Mouse (Mus musculus): ENCODE data around the gene Wbp2.

Gene Wbp2

GRCm38 (mm10) chr11:116089545-116089944 lies 2.8 kb upstream of the Wbp2 start:
- DNase-seq (ENCODE audit: low read depth): no peak

- DNase-seq (ENCODE audit: low read depth): no peak
These were observed 2.1 kb upstream of the Wbp2 start for GRCm38 (mm10) chr11:116088741-116089394.

GRCm38 (mm10) chr11:116088188-116088587 lies 1.4 kb upstream of the Wbp2 start:
- DNase-seq (ENCODE audit: low read depth): no peak

GRCm38 (mm10) chr11:116087194-116088130 lies 667 bp upstream of the Wbp2 start:
- DNase-seq (ENCODE audit: low read depth): peak; percentile 93

GRCm38 (mm10) chr11:116084166-116084565 lies 2.6 kb downstream of the Wbp2 start:
- DNase-seq (ENCODE audit: low read depth): no peak

GRCm38 (mm10) chr11:116083096-116083672 lies 3.6 kb downstream of the Wbp2 start:
- DNase-seq (ENCODE audit: low read depth): no peak

GRCm38 (mm10) chr11:116081081-116081480 lies 5.7 kb downstream of the Wbp2 start:
- DNase-seq (ENCODE audit: low read depth): peak; percentile 87

GRCm38 (mm10) chr11:116079511-116079910 lies 7.3 kb downstream of the Wbp2 start:
- DNase-seq (ENCODE audit: low read depth): no peak

GRCm38 (mm10) chr11:116078676-116079320 lies 8.0 kb downstream of the Wbp2 start:
- no peak for DNase-seq (ENCODE audit: low read depth)

GRCm38 (mm10) chr11:116078221-116078620 lies 8.6 kb downstream of the Wbp2 start:
- DNase-seq (ENCODE audit: low read depth): peak; percentile 89

- peak; percentile 63 for DNase-seq (ENCODE audit: low read depth)
These were observed 9.2 kb downstream of the Wbp2 start, which contains the start of gene Unc13d for GRCm38 (mm10) chr11:116077446-116078204. TSS of gene Unc13d (minus strand) at chr11:116077961.

GRCm38 (mm10) chr11:116076836-116077235 lies 10.0 kb downstream of the Wbp2 start:
- peak; percentile 65 for DNase-seq (ENCODE audit: low read depth)

GRCm38 (mm10) chr11:116076266-116076540 lies 10.6 kb downstream of the Wbp2 start:
- DNase-seq (ENCODE audit: low read depth): no peak

GRCm38 (mm10) chr11:116075539-116076265 lies 11.1 kb downstream of the Wbp2 start:
- no peak for DNase-seq (ENCODE audit: low read depth)

GRCm38 (mm10) chr11:116074436-116074991 lies 12.3 kb downstream of the Wbp2 start:
- no peak for DNase-seq (ENCODE audit: low read depth)

- no peak for DNase-seq (ENCODE audit: low read depth)
These were observed 14.2 kb downstream of the Wbp2 start for GRCm38 (mm10) chr11:116072608-116073007.

- DNase-seq (ENCODE audit: low read depth): peak; percentile 74
These were observed 15.3 kb downstream of the Wbp2 start for GRCm38 (mm10) chr11:116071510-116071909.

- no peak for DNase-seq (ENCODE audit: low read depth)
These were observed 21.4 kb downstream of the Wbp2 start for GRCm38 (mm10) chr11:116065345-116065744.

GRCm38 (mm10) chr11:116064187-116064867 lies 22.5 kb downstream of the Wbp2 start:
- no peak for DNase-seq (ENCODE audit: low read depth)

- no peak for DNase-seq (ENCODE audit: low read depth)
These were observed 23.2 kb downstream of the Wbp2 start for GRCm38 (mm10) chr11:116063562-116063961.

Data from naive thymus-derived CD4-positive, alpha-beta T cell, adult 2 months (primary cell).